In the genomic region with DNA sequence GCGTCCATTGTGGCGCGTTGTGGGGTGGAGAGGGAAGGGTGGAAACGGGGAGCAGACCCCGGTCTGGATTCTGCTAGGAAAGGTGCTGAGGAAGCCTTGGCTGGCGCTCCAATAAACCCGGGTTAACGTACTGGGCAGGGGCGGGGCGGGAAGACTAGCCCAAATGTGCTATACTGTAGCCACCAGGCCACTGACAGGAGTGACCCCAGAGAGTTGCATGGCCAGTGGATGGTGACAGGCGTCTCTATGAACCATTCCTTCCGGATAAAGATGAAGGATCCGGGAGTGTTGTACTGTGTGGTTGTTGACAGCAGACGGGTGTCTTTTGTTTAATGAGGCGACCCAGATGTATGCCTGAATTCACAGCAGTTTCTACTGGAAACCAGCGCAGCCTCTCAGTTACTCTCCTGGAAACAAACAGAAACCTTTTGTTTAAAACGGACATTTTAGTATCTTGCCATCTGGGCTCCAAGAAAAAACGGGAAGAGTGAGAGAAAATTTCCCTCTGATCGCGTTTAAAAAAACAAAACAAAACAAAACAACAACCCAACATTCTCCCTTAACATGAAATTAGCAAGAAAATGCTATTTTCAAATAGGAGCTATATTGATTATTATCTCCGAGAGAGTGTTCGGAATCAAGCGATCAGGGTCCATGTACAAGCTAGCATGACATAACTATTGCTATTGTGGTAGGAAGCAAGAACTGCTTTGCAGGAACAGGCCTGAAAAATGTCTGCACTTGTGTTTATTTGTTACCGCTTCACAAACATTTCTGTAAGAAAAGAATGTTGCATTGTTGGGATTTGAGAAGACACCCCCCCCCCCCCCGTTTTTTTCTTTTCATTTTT, we compare ENCODE assay signal across 8 mouse cellular contexts. TPM values are rescaled to one million over a fixed set of nuclear protein-coding genes. Genes with fewer than 3 reads are reported as not detected.
DNase-seq lines count a peak whose midpoint lies in the region; ATAC-seq and TF ChIP-seq lines count a peak whose summit lies in the region.

No protein-coding gene starts in this region.

- peak; percentile 39 for ATAC-seq in hindbrain, embryonic 14.5 days (ENCODE audit: low FRiP score)
- ATAC-seq in liver, postnatal 0 days, result no peak
- no peak; the same call in 1 of the 2 replicates for ATAC-seq in stomach, embryonic 14.5 days (ENCODE audit: insufficient number of reproducible peaks, insufficient read depth, low FRiP score, low read depth)

- peak overlapping the region; percentile 99 for H3K9ac ChIP-seq in hindbrain, embryonic 14.5 days
- H3K9ac ChIP-seq in liver, postnatal 0 days (replicated peaks), result peak overlapping the region; percentile 88
- H3K9ac ChIP-seq in stomach, embryonic 14.5 days (replicated peaks; ENCODE audit: low read depth, low read length), result peak overlapping the region; percentile 97

- WGBS in hindbrain, embryonic 14.5 days, result 7% methylated on average over 25 of the region's 25 CpGs
- 8% methylated on average over 25 of the region's 25 CpGs for WGBS in liver, postnatal 0 days (ENCODE audit: insufficient replicate concordance)
- WGBS in stomach, embryonic 14.5 days, result 7% methylated on average over 25 of the region's 25 CpGs

- H3K9me3 ChIP-seq in hindbrain, embryonic 14.5 days (ENCODE audit: control insufficient read depth, low read length), result no peaks in the 10 kb centered on the region
- no peaks in the 10 kb centered on the region for H3K9me3 ChIP-seq in liver, postnatal 0 days (ENCODE audit: low read length)
- H3K9me3 ChIP-seq in stomach, embryonic 14.5 days (ENCODE audit: control insufficient read depth, low read depth, low read length), result no peaks in the 10 kb centered on the region

- H3K36me3 ChIP-seq in hindbrain, embryonic 14.5 days (replicated peaks; ENCODE audit: control insufficient read depth, insufficient read depth), result no peaks in the 10 kb centered on the region
- no peaks in the 10 kb centered on the region for H3K36me3 ChIP-seq in liver, postnatal 0 days (replicated peaks; ENCODE audit: insufficient read depth, low read length)
- no peaks in the 10 kb centered on the region for H3K36me3 ChIP-seq in stomach, embryonic 14.5 days (ENCODE audit: control insufficient read depth, insufficient read depth, low read length)

- H3K4me3 ChIP-seq in brown adipose tissue, adult 24 weeks (ENCODE audit: insufficient read depth, low read depth, low read length), result peak overlapping the region; percentile 97
- peak overlapping the region; percentile 94 for H3K4me3 ChIP-seq in hindbrain, embryonic 14.5 days (replicated peaks; ENCODE audit: low read length)
- peak overlapping the region; percentile 81 for H3K4me3 ChIP-seq in liver, postnatal 0 days (ENCODE audit: low read depth, low read length)
- H3K4me3 ChIP-seq in stomach, embryonic 14.5 days (ENCODE audit: low read depth, low read length), result peak overlapping the region; percentile 95

- peak overlapping the region; percentile 48; the same call in 1 of the 2 replicates for H3K27ac ChIP-seq in brown adipose tissue, adult 24 weeks (replicated peaks; ENCODE audit: low read depth, low read length)
- H3K27ac ChIP-seq in hindbrain, embryonic 14.5 days, result peak overlapping the region; percentile 100
- peak overlapping the region; percentile 97 for H3K27ac ChIP-seq in liver, postnatal 0 days (ENCODE audit: low read depth)
- H3K27ac ChIP-seq in stomach, embryonic 14.5 days (ENCODE audit: low read length), result peak overlapping the region; percentile 97

- no peak for TF ChIP-seq EP300 in liver, postnatal 0 days (IDR thresholded peaks at IDR 0.05; ENCODE audit: low read depth)

- TF ChIP-seq CTCF in liver, postnatal 0 days (IDR thresholded peaks at IDR 0.05; ENCODE audit: low read depth), result no peak

- peak; percentile 41 for DNase-seq in kidney, adult 11 months
- DNase-seq in kidney, postnatal 10 days, result no peak
- DNase-seq in hindbrain, embryonic 14.5 days (ENCODE audit: low spot score), result peak; percentile 53
- DNase-seq in liver, postnatal 0 days, result peak; percentile 47
- DNase-seq in layer of hippocampus, postnatal 36 days, result no peak
- DNase-seq in cerebellum, postnatal 25 days, result no peak

- no peaks in the 10 kb centered on the region for H3K27me3 ChIP-seq in hindbrain, embryonic 14.5 days (ENCODE audit: control insufficient read depth, insufficient read depth, low read length)
- no peaks in the 10 kb centered on the region for H3K27me3 ChIP-seq in liver, postnatal 0 days (ENCODE audit: insufficient read depth, low read length)
- no peaks in the 10 kb centered on the region for H3K27me3 ChIP-seq in stomach, embryonic 14.5 days (ENCODE audit: control insufficient read depth, insufficient read depth, low read length)

- H3K4me1 ChIP-seq in brown adipose tissue, adult 24 weeks (ENCODE audit: control insufficient read depth, insufficient read depth, insufficient read length, low read length), result peaks cover 11% of the 10 kb centered on the region; the same call in 1 of the 2 replicates
- peaks cover 47% of the 10 kb centered on the region for H3K4me1 ChIP-seq in hindbrain, embryonic 14.5 days (replicated peaks; ENCODE audit: control insufficient read depth, insufficient read depth, low read length)
- H3K4me1 ChIP-seq in liver, postnatal 0 days (ENCODE audit: insufficient read depth), result peaks cover 29% of the 10 kb centered on the region
- peaks cover 42% of the 10 kb centered on the region for H3K4me1 ChIP-seq in stomach, embryonic 14.5 days (ENCODE audit: control insufficient read depth, insufficient read depth, low read length)

- peak overlapping the region; percentile 86 for H3K4me2 ChIP-seq in hindbrain, embryonic 14.5 days (replicated peaks)
- peak overlapping the region; percentile 81 for H3K4me2 ChIP-seq in liver, postnatal 0 days (ENCODE audit: low read depth, low read length)
- H3K4me2 ChIP-seq in stomach, embryonic 14.5 days (replicated peaks; ENCODE audit: low read depth, low read length), result peak overlapping the region; percentile 63

RNA-seq across cellular contexts. Expression of a gene that starts 1.3 kb away (rescaled TPM):
- 19.4 and 23.8 TPM in 2 replicates for polyA plus RNA-seq in brown adipose tissue, adult 24 weeks (2012; ENCODE audit: insufficient read depth, insufficient read length, missing spikeins)
- 48.4 and 53.0 TPM in 2 replicates for polyA plus RNA-seq in hindbrain, embryonic 14.5 days (2014; fragmentation: Nextera tagmentation; extraction: Ambion mirVana)
- 4.9 and 5.3 TPM in 2 replicates for polyA plus RNA-seq in liver, postnatal 0 days (2015; fragmentation: Nextera tagmentation; extraction: Ambion mirVana)
- polyA plus RNA-seq in stomach, embryonic 14.5 days (2014; fragmentation: Nextera tagmentation; extraction: Ambion mirVana), result 22.6 and 23.3 TPM in 2 replicates
- 100 to 1,000 TPM; 208 to 214 TPM for total RNA-seq in layer of hippocampus, postnatal 36 days (2021)

Comparison
In these comparisons a context has a peak if more than half of its experiments do, and no peak if none do; other contexts are left out.
1. DNase-seq: peak in kidney, adult 11 months (single experiment), hindbrain, embryonic 14.5 days (single experiment) and liver, postnatal 0 days (single experiment); none in kidney, postnatal 10 days (single experiment), layer of hippocampus, postnatal 36 days (0 of 2) and cerebellum, postnatal 25 days (0 of 2).
2. H3K27ac ChIP-seq: peak in every context shown above with its lines; median percentile 100 in hindbrain, embryonic 14.5 days; 97 in liver, postnatal 0 days; 97 in stomach, embryonic 14.5 days; 48 in brown adipose tissue, adult 24 weeks.
3. Peak in every context shown above with its lines, with median percentiles within 50 percentile points of each other: H3K4me3 ChIP-seq, H3K4me2 ChIP-seq and H3K9ac ChIP-seq.